Mouse (Mus musculus) inflammation-experienced regulatory T-cells, adult 6 months (primary cell): ENCODE results near the gene Sox8. TPM values are rescaled to one million over a fixed set of nuclear protein-coding genes. Genes with fewer than 3 reads are reported as not detected.

Experiments
- ATAC-seq: one replicate; pipeline ENCODE4 v1.8.0; 2017
- polyA plus RNA-seq, 3 experiments: library from polyadenylated mRNA; unstranded; fragments of 100-300 nt; shearing (Covaris generic); gene quantifications; one replicate each; pipeline ENCODE4 v1.2.1; 2017

Sox8 gene
- polyA plus RNA-seq = not detected

DNA sequence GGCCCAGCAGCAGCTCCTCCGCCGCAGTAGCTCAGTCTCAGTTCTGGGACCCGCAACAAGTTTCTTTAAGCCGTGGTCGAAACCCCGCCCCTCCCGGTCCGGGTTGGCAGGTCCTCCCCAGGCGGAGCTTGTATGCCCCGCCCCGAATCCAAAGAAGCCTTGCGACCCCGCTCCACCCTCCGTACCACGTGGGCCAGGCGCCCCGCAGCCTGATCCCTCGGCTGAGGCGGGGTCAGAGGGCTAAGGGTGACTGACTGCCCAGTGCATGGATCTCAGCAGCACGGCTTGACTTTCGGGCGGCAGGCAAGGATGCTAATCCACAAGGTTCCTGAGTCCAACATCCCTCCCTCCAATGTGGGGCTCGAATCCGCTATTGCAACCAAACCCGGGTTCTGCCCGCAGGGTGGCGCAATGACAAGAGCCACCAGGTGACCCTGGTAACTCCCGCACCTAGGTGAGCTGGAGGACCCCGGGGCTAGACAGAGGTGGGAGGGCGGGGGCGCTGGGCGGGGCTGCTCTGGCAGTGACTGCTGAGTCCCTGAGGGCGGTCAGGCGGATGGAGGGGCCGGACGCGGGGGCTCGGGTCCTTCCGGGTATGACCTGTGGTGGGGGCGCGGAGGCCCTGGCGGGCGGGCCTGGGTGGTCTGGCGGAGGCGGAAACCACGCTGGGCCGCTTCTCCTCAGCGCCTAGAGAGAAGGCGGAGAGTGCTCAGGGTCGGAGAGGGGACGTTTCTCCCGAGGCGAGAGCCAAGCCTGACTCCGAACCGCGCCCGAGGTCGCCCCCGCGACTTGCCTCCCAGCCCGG is at the start of gene Sox8:
Gene Sox8, minus strand, starts transcription at position 39 of the 805 bp plus-strand sequence.
- peak; percentile 68 for ATAC-seq

- no peak for ATAC-seq
Observed at GRCm38 (mm10) chr17:25618508-25619056, 48.1 kb upstream of the Sox8 start.

DNA sequence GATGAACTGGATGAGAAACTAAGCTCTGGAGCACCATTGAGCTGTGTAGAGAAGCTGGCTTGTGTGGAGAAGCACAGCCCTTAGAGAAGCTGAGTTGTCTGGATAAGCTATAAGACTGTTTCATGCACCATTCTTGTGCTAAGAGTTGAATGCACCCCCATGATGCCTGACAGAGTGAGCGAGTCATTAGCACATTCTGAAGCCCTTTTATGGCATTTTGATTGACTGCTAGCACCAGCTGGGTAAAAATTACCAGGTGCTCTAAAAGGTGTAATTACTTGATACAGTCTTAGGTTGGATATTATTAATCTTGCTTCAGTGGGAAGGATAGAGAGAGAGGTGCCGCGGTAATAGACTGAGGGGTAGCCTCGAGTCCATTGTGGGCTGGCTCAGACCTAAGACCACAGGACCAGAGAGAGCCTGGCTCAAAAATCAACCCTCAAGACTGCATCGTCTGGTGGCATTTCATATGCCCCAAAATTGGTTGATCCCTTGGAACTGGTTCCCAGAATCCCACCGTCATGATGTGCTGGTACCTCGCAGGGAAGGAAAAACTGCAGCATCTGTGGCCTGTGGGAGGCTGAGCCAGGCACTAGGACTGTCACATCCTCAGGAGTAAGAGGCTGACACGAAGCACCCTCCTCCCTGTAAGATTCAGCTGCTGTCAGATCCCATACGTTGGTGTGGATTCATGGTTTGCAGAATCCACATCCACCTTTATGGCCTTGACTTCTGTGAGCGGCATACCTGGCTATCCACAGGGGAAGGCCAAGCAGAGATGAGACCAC is 44.4 kb upstream of the Sox8 start:
- no peak for ATAC-seq

DNA sequence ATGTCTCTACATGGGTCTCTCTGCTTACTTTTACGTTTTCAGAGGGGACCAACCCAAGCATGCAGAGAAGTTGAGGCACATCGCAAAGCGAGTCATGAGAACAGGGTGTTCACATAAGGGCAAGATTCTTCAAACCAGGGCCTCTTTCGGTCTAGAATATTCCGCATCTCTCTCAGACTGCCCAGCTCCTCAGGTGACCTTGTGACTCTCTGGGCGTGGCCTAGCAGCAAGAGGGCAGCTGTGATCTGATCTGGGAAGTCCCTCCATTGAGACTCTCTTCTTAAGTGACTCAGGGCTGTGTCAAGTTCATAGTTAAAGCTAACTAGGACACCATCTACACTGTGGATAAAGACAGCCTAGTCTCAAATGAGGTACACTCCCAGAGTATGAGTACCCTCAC is 42.8 kb upstream of the Sox8 start:
- ATAC-seq = no peak

- ATAC-seq = no peak
Observed at GRCm38 (mm10) chr17:25612537-25612936, 42.1 kb upstream of the Sox8 start.

- ATAC-seq = no peak
Observed at GRCm38 (mm10) chr17:25610151-25610550, 39.7 kb upstream of the Sox8 start.

GRCm38 (mm10) chr17:25609506-25609828 is 39.0 kb upstream of the Sox8 start:
- no peak for ATAC-seq

DNA sequence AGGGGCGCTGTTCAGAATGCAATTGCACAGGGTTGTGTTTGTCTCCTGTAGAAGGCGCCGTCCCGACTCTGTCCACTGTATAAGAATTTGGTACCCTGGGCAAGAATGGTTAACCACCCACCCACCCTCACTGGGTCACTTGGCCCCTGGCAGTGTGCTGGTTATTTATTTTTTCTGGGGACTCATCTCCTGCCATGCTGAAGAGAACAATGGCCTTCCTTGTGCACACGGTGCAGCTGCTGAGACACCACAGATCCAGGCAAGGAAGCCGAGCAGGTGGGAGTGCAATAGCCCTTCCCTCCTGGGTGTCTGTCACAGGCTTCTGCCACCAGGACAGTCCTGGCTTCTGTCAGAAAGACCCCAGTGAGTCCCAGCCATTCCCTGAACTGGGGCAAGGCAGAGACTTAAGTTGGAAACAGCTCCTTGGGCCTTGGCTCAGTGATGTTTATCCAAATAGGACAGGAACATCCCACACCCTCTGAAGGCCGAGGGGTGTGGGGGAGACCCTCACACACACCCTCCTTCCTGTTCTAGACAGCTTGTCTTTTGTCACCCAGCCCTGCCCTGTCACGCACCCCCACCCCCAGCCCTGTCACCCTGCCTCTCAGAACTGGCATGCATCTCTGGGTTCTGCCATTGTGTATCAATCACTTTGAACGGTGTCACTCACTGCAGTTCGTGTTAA is 38.5 kb upstream of the Sox8 start:
- no peak for ATAC-seq

DNA sequence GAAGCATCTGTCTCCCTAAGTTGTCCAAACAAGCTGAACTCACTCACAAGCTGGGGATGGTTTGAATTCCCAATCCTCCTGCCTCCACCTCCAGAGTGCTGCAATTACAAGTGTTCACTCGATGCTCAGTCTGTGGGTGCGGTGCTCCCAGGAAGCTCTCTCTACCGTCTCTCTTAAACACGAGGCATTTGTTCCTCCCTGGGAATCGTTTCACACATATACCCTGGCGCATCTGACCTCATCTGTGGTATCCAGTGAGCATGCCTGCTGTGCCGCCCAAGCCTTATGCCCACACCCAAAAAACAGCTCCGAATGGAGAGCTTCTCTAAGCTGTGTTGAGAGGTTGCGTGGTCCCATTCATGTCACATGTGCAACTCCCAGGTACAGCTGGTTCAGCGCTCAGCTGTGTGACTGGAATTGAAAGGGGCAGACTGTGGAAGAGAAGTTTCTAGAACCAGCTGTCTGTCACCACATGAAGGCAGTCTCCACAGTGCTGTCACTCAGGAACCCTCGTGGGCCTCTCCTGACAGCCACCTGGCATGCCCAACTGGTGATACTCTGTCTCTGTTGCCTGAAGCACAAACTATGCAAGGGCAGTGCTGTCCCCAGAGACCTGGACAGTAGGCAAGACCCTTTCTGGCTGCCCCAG is 37.8 kb upstream of the Sox8 start:
- no peak for ATAC-seq

GRCm38 (mm10) chr17:25604234-25604633 is 33.7 kb upstream of the Sox8 start:
- ATAC-seq = no peak

GRCm38 (mm10) chr17:25602366-25602765 is 31.9 kb upstream of the Sox8 start:
- no peak for ATAC-seq

- ATAC-seq = no peak
Observed at GRCm38 (mm10) chr17:25597537-25597936, 27.1 kb upstream of the Sox8 start.

DNA sequence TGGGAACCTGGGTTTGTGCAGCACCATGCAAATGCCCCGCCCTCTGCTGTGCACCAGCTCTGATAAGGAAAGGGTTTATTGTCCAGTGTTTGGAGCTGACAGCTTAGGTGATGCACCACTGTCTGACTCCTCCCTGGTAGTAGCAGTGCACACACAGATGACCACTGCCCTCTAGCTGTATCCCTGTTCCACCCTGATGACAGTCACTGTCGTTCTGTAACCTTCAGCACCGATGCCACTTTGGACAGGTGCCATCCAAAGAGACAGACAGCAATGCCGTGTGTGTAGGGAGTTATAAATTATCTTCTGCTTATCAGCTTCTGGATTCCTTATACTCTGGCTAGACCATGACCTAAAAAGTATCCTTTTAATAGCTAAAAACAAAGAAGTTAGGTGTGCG is 25.0 kb upstream of the Sox8 start:
- no peak for ATAC-seq

- no peak for ATAC-seq
Observed at GRCm38 (mm10) chr17:25593411-25594261, 23.1 kb upstream of the Sox8 start.

GRCm38 (mm10) chr17:25592336-25592735 is 21.9 kb upstream of the Sox8 start:
- ATAC-seq = no peak

DNA sequence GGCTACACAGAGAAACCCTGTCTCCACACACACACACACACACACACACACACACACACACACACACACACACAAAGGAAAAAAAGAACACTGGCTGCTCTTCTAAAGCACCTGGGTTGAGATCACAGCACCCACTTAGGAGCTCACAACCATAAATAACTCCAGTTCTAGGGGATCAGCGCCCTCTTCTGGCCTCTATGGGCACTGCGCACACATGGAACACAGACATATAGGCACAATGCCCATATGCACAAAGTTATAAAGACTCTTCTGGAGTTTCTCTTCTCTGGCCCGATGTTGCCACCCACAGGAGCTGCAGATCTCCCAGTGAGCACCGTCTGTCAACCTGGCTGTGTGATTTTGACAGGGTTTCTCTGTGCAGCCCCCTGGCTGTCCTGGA is 20.5 kb upstream of the Sox8 start:
- no peak for ATAC-seq

DNA sequence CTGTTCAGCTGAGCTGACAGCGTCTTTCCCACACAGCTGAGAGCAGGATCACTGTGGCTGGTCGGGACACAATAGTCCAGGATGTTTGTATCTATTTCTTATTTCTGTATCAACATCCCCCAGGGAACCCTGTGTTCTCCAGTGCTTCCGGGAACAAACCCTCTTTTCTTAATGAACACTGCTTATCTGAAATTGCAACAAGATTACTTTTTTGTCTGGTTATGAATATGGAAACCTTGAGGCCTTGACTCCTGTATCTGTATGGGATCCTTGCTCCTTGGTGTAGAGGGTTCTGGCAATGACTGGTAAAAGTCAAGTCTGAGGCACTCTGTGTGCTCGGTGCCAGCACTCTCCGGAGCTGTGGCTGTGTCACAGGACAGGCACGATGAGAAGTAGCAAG is 19.6 kb upstream of the Sox8 start:
- no peak for ATAC-seq

DNA sequence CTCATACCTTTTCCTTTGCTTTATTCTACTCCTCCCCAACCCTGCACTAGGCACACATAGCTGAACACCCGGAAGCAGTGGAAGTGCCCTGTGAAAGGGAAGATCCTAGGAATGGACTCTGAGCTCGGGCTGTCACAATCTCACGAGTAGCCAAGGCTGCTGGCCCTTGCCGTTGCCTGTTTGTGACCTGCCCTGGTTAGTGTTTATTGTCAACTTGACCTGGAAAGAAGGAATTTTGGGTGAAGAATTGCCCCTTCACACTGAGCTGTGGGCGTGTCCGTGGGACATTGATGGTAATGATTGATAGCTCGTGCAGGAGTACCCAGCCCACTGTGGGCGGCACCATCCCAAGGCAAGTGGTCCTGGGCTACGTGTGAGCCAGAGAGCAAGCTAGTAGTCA is 14.2 kb upstream of the Sox8 start:
- no peak for ATAC-seq

- ATAC-seq = no peak
Observed at GRCm38 (mm10) chr17:25583858-25584257, 13.4 kb upstream of the Sox8 start.

- ATAC-seq = no peak
Observed at GRCm38 (mm10) chr17:25583099-25583498, 12.6 kb upstream of the Sox8 start.

DNA sequence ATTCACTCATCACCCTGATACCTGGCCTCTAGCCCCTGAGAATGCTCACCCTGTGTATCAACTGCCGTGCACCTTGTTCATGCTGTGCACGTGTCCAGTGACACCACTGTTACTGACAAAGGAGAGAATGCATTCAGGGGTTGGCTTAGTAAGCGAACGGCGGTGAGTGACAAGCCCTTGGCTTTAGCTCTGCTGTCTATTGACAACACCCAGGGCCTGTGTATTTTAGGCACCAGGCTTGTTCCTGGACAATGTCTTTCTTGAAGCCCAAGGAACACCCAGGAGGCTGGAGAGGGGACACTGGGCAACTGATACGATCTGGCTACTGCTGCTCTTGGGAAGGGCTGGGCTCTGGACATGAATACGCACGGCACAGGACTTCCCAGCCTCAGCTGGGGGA is 11.6 kb upstream of the Sox8 start:
- no peak for ATAC-seq
